Mouse (Mus musculus) brown adipose tissue, adult 24 weeks (tissue): ENCODE results near the gene Pold3. TPM values are rescaled to one million over a fixed set of nuclear protein-coding genes. Genes with fewer than 3 reads are reported as not detected.

ENCODE experiments used
- H3K27ac ChIP-seq: fragments of 200-500 bp; replicated peaks from 2 replicates; pipeline ENCODE4 v1.5.1; 2012; ENCODE audit warnings: low read depth, mild to moderate bottlenecking, low read length
- H3K4me1 ChIP-seq: fragments of 200-500 bp; 2 replicates; pipeline ENCODE4 v1.6.1; 2012; ENCODE audit warnings: low read length, mixed read lengths; ENCODE audit not compliant: control insufficient read depth, insufficient read depth, insufficient read length
- H3K4me3 ChIP-seq: fragments of 200-500 bp; 2 replicates; pipeline ENCODE4 v1.5.1; 2012; ENCODE audit warnings: low read depth, mild to moderate bottlenecking, low read length, moderate library complexity; ENCODE audit not compliant: insufficient read depth
- polyA plus RNA-seq: library from polyadenylated mRNA; stranded (reverse); fragments of >200 nt; gene quantifications from 2 replicates; pipeline ENCODE4 v1.2.4, GENCODE M21; 2012; ENCODE audit not compliant: missing spikeins, insufficient read depth, insufficient read length

Gene Pold3
- polyA plus RNA-seq, 1 experiment: 8.1 TPM

- Histone ChIP-seq H3K27ac (no peak overlapping the region), H3K4me1 (no peaks in the 10 kb centered on the region), H3K4me3 (no peak overlapping the region)
Observed at GRCm38 (mm10) chr7:100128262-100129041, 7.1 kb upstream of the Pold3 start.

DNA sequence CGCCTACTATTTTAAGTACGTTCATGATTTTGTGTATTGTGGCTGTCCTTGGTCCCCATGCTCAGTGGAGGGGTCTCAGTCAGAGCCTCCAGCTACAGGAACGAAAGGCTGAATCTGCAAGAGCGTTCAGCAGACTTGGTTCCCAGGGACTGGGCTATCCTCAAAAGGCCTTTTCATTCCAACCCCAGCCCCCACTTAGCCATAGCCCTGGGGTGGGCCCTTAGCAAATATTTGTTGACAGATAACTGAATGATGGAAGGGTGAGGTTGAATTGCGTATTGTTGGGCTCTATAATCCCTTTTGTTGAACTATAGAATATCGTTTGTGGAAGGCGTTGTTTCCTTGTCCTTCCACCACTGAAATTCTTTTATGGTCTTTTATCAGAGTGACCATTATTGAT is 5.1 kb upstream of the Pold3 start:
- Histone ChIP-seq H3K27ac (no peak overlapping the region), H3K4me1 (no peaks in the 10 kb centered on the region), H3K4me3 (no peak overlapping the region)

- H3K4me1 ChIP-seq: no peaks in the 10 kb centered on the region
- H3K27ac ChIP-seq: 0 out of 2 replicates have a peak overlapping the region, but pooled peaks have one; percentile 1
Observed at GRCm38 (mm10) chr7:100125166-100125565, 3.8 kb upstream of the Pold3 start.

DNA sequence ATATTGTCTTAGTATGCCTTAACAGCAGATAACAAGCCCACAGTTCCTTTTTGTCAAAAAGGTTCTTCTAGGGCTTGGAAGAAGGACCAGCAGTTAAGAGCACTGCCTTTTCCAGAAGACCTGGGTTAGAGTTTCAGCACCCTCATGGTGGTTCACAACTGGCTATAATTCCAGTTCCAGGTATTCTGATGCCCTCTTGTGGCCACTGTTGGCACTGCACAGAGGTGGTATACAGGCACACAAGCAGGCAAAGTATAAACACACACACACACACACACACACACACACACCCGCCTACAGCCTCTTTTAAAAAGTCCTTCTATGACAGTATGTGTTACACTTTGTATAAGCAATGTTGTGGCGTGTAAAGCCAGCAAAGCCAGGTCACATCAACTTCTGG is 2.8 kb upstream of the Pold3 start:
- H3K4me3 ChIP-seq: no peak overlapping the region
- H3K27ac ChIP-seq: no peak overlapping the region
- H3K4me1 ChIP-seq: no peaks in the 10 kb centered on the region

More at GRCm38 (mm10) chr7:100125166-100125565, 3.8 kb upstream of the Pold3 start:
- no peak overlapping the region for H3K4me3 ChIP-seq

DNA sequence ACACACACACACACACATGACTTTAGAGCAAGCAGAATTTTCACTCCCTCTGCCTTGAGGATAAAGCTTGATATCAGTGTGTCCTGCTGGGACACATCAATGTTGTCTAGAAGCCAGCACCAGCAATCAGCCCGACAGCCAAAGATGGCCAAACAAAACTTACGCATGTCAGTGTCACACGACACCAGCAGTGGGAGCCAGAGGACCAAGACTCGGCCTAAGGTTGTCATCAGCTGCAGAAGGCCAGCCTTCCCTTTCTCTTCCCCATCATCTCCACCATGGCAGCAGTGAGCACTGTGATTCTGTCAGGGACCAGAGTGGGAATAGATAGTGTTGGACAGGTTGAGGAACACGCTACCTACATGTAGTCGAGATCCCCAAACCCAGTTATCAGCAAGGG is 2.1 kb upstream of the Pold3 start:
- H3K4me3 ChIP-seq: no peak overlapping the region
- H3K4me1 ChIP-seq: no peaks in the 10 kb centered on the region
- H3K27ac ChIP-seq: no peak overlapping the region

DNA sequence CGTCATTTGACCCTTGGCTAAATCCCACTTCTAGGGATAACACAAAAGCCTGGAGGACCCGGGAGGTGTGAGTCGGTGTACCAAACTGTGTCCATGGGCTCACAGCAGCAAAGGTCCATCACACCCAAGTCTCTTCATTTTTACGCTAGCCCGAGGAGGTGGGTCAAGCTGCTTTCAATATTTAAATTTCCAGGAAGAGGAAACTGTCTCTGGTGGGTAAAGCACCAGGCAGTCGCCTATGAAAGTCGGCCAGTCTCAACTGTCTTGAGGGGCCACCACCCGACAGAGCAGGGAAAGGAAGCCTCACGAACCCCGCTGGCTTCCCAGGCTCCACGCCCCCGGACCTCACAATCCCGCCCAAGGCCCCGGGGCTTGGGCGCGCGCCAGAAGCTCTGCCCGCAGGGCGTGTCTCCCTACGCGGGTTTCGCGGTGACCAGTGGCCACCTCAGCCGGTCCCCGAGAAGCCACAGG is 539 bp downstream of the Pold3 start:
- Histone ChIP-seq H3K4me1 (no peaks in the 10 kb centered on the region), H3K4me3 (peak overlapping the region; percentile 79), H3K27ac (no peak overlapping the region)

GRCm38 (mm10) chr7:100114279-100114678 is 7.1 kb downstream of the Pold3 start:
- Histone ChIP-seq H3K4me1 (no peaks in the 10 kb centered on the region), H3K4me3 (no peak overlapping the region)

DNA sequence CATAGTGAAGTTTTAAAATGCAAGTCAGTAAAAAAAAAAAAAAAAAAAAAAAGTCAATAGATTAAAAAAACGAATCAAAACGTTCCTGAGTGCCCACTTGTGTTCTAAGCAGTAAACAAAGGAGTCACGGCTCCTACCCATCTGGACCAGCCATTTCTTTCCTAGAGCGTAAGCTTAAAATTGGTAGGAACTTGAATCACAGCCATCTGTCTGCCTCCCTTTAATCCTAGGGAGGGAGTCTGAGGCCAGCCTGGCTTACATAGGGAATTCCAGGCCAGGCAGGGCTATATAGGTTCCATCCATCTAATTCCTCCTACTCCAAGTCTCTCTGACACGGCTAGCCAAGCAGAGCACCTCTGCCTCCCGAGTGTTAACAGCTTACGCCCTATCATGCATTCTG is 7.5 kb downstream of the Pold3 start:
- Histone ChIP-seq H3K4me3 (no peak overlapping the region), H3K4me1 (no peaks in the 10 kb centered on the region), H3K27ac (no peak overlapping the region)

More at GRCm38 (mm10) chr7:100114279-100114678, 7.1 kb downstream of the Pold3 start:
- H3K27ac ChIP-seq: no peak overlapping the region

DNA sequence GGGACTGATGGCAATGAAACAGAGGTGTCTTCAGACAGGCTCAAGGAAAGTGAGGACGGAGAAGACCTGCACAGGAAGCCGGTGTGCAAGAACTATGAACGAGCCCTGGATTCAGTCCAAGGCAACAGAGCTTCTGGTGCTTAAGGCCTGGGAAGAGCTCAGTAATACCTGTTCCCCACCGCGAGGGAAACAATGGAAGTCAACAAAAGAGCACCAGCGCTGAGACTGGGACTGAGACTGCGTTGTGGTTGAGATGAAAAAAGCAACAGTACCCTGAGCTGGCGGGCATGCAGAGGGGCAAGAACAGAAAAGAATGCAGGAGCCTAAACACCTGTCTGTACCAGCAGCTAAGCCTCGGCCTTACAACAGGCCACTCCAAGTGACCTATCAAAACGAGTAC is 9.9 kb downstream of the Pold3 start:
- Histone ChIP-seq H3K4me1 (no peaks in the 10 kb centered on the region), H3K4me3 (no peak overlapping the region), H3K27ac (no peak overlapping the region)

- H3K27ac ChIP-seq: no peak overlapping the region
- no peak overlapping the region for H3K4me3 ChIP-seq
- no peaks in the 10 kb centered on the region for H3K4me1 ChIP-seq
Observed at GRCm38 (mm10) chr7:100108341-100108740, 13.0 kb downstream of the Pold3 start.

DNA sequence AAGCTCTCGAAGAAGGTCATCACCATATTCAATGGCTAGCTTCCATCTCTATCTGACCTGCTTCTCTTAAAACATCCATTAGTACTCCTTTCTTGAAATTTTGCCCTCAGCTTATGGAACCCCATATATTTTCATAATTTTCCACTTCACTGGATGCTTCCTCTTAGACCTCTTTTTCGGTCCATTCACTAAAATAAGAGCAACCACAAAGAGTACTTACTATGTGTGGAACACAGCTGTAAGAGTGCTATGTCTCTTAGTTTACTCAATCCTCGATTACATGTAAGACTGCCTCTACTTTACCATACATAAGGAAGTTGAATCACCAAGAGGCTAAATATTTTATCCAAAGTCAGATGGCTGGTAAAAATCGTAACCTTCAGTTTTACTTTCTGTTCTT is 16.7 kb downstream of the Pold3 start:
- Histone ChIP-seq H3K4me3 (no peak overlapping the region), H3K4me1 (no peaks in the 10 kb centered on the region), H3K27ac (no peak overlapping the region)

GRCm38 (mm10) chr7:100100031-100100595 is 21.3 kb downstream of the Pold3 start:
- no peak overlapping the region for H3K4me3 ChIP-seq
- H3K27ac ChIP-seq: no peak overlapping the region
- H3K4me1 ChIP-seq: no peaks in the 10 kb centered on the region

GRCm38 (mm10) chr7:100086891-100087290 is 34.5 kb downstream of the Pold3 start:
- no peaks in the 10 kb centered on the region for H3K4me1 ChIP-seq
- H3K4me3 ChIP-seq: no peak overlapping the region
- H3K27ac ChIP-seq: no peak overlapping the region

GRCm38 (mm10) chr7:100086159-100086755 is 35.1 kb downstream of the Pold3 start:
- H3K27ac ChIP-seq: no peak overlapping the region
- H3K4me1 ChIP-seq: no peaks in the 10 kb centered on the region
- no peak overlapping the region for H3K4me3 ChIP-seq

DNA sequence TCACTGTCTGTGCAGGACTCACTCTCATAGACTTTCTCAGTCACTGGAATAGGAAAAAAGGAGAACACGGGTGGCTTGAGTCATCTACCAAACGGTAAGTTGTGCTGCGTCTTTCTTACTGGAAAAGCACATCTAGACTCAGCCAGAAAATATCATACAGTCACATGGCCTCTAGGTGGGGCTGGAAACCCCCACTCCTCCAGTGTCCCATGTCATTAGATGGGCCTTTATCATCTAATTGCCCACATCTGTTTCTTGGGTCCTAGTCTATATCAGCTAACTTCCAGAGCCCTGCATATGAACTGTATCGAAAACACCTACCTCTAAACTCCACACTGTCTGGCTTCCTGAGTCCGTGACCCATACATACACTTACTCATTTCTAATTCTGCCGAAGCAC is 37.6 kb downstream of the Pold3 start:
- H3K4me3 ChIP-seq: no peak overlapping the region
- H3K4me1 ChIP-seq: no peaks in the 10 kb centered on the region
- no peak overlapping the region for H3K27ac ChIP-seq

- no peak overlapping the region for H3K27ac ChIP-seq
- no peak overlapping the region for H3K4me3 ChIP-seq
- no peaks in the 10 kb centered on the region for H3K4me1 ChIP-seq
Observed at GRCm38 (mm10) chr7:100082836-100083235, 38.5 kb downstream of the Pold3 start.
